Mouse (Mus musculus) gastrocnemius, postnatal 14 days (tissue): Measurements from ENCODE around the gene Esf1. TPM values are rescaled to one million over a fixed set of nuclear protein-coding genes. Genes with fewer than 3 reads are reported as not detected.
"Not testable (repeated sequence)": the region's sequence is repeated elsewhere in the genome, so short reads cannot be mapped to it uniquely, and the experiment has no call there.

Source experiments
- DNase-seq: peaks from one replicate; pipeline ENCODE4 v3.0.0; 2021; ENCODE audit warnings: mixed read lengths
- intact Hi-C: fragments of 180-260 bp; cut with DNase I; formaldehyde crosslinking; loops from one replicate; pipeline ENCODE4 v1.15.1; 2025; ENCODE audit warnings: low total_unique reads
- long read RNA-seq, 2 experiments: library from polyadenylated mRNA; stranded (forward); transcript quantifications; one replicate each; pipeline ENCODE4 v2.0.0; 2021
- total RNA-seq, 2 experiments: library from RNA; stranded (reverse); gene quantifications; 2 replicates each; pipeline ENCODE4 v1.2.3; 2021

The Esf1 gene
- total RNA-seq: 10 to 100 TPM; 11.7 to 12.9 TPM
- long read RNA-seq, experiment 1, transcript Esf1-201 (14 exons, 3,396 nt): major isoform, 10 of 13 reads
- long read RNA-seq, experiment 1, partial matches to known transcripts: 3 of 13 reads
- long read RNA-seq, experiment 1, other reads (novel, unspliced or antisense): 0 of 13 reads
- long read RNA-seq, experiment 2, transcript Esf1-201 (14 exons, 3,396 nt): major isoform, 9 of 11 reads
- long read RNA-seq, experiment 2, partial matches to known transcripts: 2 of 11 reads
- long read RNA-seq, experiment 2, other reads (novel, unspliced or antisense): 0 of 11 reads

DNA sequence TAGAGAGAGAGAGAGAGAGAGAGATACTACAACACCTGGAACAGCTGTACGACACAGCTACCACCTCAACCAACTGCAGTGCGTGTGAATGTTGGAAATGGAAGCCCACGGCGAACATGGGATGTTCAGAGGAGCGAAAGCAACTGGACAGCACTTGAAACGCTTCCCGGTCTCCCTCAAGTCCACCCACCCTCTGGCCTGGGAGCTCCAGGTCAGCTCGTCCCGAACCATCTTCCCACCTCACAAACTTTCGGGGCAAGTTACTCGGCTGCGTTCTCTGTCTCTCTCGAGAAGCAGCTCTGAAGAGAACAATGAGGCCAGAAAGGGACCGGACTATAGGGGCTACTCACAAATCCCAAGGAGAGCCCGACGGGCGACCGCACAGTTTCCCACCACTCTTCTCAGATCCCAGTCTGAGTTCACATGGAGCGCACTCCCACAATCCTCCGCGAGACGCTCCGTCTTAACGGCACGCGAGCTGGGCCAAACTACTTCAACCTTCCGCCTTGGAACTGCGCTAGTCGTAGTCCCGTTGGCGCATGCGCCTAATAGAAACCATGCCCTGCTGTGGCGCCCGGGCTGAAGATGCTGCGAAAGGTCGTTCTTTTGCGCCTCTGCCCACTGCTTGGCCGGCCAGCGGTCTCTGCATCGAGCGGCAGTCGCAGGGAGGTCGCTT lies at the start of gene Esf1, which contains the start of gene Ndufaf5:
Gene Esf1, minus strand, starts transcription at position 438 of the 676 bp plus-strand sequence.
Gene Ndufaf5, plus strand, starts transcription at position 523 of the 676 bp plus-strand sequence.
- peak; percentile 95 for DNase-seq
- intact Hi-C loops: no loop called here

DNA sequence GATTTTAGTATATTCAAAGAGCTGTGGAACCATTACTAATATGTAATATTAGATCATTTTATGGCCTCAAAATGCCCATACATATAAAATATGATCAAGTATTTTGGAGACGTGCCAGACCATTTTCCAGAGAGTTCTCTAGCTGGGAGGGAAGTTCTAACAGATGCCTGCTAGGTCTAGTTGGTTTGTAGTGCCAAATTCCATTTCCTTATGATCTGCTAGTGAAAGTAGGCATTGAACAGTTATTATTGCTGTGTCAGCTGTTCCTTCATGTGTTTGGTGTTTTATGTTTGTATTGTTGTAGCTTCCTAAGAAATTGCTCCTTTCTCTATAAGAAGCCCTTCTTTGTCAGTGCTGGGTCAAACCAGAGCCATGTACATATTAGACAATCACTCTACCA lies 45.6 kb upstream of the Esf1 start:
- intact Hi-C loops: no loop called here
- DNase-seq: no peak

DNA sequence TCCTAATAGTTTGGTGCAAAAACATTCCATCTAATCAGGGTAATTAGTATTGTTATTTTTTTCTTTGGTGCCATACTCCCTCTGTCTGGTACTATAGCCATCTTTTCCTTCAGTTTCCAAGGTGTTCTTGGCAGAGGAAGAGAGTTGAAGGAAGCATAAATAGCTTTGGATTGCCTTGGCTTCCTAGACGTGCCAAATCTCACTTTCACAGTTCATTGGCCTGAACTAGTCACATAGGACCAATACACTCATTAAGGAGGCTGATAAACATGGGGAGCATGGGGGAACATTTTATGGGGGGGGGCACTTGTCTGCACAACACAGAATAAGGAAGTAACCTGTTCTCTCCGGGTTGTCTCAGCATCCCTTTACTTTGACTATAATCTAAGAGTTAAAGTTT lies 45.1 kb upstream of the Esf1 start:
- no peak for DNase-seq

DNA sequence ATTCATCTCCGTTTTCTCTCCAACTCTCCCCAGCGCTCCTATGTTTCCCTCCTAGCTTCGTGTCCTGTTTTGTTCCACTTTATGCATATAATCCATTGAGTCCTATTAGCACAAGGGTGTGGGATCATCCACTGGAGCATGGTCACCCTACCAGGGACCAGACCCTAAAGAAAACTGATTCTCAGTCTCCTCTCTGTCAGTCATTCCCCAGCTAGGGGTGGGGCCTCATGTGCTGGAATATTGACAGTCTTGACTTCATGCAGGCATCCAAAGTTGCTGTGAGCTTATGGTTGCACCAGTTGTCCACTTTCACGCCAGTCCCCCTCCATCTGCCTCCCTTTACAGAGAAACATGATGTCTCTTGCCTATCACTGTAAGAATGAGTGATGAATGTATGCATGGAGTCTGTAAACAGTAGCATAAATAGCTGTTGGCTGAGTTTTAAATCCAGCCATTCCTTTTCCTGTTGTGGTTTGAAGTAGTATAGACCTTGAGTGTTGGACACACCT lies 44.2 kb upstream of the Esf1 start:
- no peak for DNase-seq
- intact Hi-C loops: no loop called here

More for the DNA sequence above, 45.1 kb upstream of the Esf1 start:
- intact Hi-C loops: no loop called here

DNA sequence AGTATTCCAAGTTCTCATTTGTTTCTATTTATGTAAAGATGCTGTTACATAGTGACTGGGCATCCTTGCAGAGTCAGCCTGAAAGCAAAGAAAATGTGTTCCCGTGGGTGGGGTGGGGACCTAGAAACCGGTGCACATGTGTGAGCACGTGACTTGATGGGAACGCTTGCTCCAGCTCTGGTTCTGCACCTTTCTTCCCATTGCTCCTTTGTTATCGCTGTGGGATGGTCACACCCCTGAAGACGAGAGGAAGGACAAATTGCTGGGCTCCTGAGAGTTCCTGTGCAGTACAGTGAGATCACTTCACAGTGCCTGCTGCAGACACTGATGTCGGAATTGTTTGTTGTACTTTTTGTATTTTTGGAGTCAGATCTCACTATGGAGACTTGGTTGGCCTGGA lies 33.4 kb upstream of the Esf1 start:
- intact Hi-C loops: no loop called here
- no peak for DNase-seq

DNA sequence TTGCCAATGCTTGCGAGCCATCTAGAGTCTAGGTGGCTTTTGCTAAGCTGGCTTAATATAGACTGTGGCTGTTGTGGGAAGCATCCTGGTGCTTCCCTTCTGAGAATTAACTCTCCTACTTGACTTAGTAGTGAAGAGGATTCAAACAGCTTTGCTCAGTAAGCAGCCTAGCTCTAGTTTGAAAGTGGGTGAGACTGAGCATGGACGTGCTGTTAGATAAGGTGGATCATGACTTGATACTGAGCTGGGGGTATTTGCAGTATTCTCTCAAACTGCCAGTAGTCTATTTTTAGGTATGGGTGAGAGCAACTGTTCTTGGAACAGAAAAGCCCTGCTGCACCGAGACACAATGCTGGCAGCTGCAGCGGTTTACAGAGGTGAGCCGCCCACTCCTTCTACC lies 32.2 kb upstream of the Esf1 start:
- DNase-seq: no peak
- intact Hi-C loops: no loop called here

DNA sequence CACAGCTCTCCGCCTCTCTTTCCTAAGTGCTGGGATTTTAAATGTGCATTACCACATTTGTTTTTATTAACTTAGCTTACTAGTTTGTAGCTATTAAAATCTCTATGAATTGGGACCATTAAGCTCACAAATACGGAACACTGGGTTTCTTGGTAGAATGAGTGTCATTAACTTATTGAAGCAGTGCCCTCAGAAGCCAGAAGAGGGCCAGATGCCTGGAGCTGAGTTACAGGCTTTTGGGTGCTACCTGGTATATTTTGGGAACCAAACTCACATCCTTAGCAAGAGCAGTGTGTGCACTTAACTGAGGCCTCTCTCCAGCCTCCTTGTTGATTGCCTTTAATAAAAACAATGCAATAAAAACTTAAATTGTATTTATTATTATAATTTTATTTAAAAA lies 30.3 kb upstream of the Esf1 start:
- intact Hi-C loops: no loop called here
- no peak for DNase-seq

DNA sequence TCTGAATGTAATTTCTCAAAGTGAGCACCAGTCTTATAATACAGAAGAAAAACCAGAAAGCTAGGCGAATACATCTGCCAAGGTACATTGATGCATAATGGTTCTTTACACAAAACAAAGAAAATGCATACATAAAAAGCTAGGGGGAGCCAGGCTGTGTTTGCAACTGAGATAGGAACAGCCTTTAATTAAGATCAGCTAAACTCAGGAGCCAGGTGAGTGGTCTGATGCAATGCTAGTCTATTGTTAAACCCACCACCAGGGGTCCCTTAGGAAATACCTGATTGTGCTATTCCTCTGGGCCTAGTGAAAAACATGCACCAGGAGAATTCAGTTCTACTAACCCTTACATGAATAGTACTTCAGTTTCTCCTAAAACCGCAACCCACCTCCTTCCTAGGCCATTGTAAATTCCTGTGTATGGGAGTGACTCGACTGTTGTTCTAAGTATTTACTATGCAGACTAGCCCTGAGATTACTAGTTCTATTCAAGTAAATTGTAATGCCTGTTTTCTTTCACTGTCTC lies 15.4 kb upstream of the Esf1 start:
- DNase-seq, intact Hi-C loops: not testable (repeated sequence)

DNA sequence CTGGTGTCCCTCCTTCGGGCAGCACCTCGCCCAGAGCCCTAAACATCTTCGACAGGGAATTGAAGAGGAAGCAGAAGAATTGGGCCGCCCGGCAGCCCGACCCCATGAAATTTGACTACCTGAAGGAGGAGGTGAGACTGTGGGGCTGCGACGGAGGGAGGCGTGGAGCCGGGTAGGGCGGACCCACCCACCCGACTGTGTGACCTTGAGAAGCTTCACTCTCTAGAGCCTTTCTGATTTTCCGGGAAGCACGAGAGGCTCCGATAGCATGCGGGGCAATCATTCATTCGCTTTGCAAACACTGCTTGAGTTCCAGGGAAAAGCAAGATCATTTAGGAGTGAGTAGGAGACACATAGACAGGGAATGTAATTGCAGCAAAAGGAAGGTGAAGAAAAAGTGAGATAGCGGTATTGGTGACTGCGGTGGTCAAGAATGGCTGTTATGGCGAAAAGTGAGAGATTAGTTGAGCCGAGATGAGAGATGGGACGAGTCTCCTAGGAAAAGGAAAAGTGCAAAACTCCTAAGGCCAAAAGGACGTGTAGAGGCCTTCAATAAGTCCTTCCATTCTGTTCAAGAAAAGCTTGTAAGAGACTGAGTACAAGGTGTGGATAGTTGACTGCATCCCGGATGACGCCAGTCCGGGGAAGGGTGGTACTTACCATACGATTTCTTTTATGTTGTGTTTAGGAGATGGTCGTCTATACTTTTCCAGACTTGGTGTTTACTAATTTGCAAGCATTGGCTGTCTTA lies 614 bp upstream of the Esf1 start:
- intact Hi-C loops: no loop called here

DNA sequence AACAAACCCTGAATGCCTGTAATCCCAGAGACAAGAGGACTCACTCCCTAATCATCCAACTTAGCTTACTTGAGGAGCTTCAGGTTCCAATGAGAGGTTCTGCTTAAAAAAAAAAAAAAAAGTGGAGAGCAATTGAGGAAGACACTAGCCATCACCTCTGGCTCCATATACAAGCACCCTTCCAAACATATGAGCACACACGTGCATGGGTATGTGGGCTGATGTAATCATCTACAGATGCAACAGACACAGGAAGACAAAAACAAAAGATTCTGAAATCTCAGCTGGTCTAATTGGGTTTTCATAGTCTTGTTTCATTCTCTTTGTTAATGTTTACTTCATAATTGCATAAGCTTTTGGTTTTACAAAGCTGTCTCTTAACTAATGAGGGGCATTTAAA lies 1.3 kb downstream of the Esf1 start:
- intact Hi-C loops: no loop called here

More for the DNA sequence above, 614 bp upstream of the Esf1 start:
- no peak for DNase-seq

DNA sequence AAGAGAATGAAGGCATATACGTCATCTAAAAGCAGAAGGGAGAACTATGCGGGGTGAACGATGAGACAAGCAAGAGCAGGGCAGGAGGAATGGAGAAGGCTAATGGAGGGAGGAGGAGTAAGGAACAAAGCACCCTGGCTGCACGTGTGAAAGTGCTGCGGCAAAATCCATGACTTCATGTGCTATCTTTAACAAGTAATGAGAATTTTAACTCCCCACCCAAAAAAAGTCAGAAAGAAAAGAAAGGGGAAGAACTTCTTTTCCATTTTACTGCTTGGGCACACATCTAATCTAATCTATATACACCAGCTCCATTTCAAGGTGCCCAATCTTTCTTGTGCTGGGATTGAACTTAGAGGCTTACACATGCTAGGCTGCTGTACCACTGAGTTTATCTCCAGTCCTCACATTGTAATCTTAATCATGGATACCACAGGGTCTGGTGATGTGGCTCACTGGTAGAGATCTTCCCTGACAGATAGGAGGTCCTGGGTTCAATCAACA lies 7.0 kb downstream of the Esf1 start:
- no peak for DNase-seq
- intact Hi-C loops: no loop called here

More for the DNA sequence above, 1.3 kb downstream of the Esf1 start:
- DNase-seq: no peak

DNA sequence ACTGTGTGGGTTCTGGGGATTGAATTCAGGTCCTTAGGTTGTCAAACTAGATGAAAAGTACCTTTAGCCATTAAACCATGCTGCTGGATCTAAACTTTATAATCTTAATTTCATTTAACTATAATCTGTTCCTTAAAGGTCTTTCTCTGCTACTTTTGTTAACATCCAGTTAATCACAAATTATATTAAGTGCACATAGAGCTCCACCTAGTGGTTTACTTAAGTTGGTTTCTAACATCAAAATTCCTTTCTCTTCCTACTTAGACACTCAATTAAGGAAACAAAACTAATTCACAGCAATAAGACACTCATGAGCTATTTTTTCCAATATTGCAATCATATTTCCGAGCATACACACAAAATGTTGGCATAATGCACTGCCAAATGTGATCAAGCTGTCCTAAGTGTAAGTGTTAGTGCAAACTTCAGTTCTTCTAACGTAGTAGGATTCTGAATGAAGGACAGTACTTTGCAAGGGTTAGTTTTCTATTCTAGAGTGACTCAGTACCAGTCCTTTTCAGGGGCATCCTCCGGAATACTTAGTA lies 11.1 kb downstream of the Esf1 start:
- DNase-seq: no peak
- intact Hi-C loops: no loop called here

DNA sequence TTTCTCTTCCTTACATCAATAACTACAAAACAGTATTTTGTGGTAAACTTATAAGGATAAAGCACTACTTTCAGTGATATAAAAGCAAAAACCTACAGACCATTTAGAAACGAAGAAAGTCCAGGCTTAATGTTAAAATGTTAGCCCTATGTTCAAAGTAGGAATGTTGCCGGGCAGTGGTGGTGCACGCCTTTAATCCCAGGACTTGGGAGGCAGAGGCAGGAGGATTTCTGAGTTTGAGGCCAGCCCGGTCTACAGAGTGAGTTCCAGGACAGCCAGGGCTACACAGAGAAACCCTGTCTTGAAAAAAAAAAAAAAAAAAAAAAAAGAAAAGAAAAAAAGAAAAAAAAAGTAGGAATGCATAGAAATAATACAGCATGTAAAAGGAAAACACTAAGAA lies 18.6 kb downstream of the Esf1 start, which contains the start of gene Gm17374:
Gene Gm17374, plus strand, starts transcription at position 301 of the 400 bp plus-strand sequence.
- intact Hi-C loops, DNase-seq: not testable (repeated sequence)

DNA sequence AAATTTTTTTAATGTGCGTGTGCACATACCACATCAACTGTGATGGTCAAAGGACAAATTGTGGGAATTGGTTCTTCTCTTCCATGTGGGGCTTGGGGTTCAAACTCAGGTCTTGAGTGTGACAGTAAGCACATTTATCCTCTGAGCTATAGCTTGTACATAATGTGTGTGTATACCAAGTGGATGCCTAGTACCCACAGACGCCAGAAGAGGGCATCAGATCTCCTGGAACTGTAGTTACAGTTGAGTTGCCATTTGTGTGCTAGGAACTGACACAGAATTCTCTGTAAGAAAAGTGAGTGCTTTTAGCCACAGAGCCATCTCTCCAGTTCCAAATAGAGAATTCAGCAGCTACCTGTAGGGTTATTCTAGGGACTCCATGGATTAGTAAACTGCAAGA lies 44.8 kb downstream of the Esf1 start:
- DNase-seq: no peak
- intact Hi-C loops: no loop called here

DNA sequence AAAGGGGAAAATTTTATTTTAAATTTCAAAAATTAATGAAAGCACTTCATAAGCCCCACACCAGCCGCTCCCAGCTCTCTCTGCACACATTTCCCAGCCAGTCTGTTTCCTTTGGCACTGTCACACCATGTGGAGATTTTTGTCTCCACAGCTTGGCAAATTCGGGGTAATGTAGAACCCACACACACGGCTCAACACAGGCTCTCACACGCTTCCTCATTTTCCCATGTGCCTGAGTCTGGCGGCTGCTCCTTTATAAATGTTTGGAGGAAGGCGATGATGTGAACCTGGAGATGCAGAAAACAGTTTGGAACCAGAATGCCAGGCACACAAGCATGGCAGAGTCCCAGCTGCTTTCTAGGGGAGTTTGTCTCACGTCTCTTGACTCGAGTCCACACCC lies 56.5 kb downstream of the Esf1 start:
- peak; percentile 14 for DNase-seq
- intact Hi-C loops: no loop called here

DNA sequence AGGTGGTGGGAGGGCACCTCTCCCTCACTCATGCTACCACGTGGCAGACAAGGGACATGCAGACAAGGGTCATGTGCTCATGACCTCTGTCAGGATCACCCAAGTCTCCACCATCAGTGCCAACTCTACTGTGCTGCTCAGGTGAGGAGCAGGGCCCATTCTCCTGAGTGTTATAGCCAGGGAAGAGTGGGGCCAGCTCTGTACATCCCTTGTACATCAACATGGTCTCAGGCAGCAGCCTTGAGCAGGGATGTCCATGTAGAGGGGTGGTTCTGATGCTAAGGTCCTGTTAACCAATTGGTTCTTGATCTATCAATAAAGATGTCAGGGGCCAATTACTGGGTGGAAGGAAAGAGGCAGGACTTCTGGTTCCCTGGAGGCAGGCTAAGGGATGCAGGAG lies 61.4 kb downstream of the Esf1 start:
- intact Hi-C loops: no loop called here
- DNase-seq: no peak

DNA sequence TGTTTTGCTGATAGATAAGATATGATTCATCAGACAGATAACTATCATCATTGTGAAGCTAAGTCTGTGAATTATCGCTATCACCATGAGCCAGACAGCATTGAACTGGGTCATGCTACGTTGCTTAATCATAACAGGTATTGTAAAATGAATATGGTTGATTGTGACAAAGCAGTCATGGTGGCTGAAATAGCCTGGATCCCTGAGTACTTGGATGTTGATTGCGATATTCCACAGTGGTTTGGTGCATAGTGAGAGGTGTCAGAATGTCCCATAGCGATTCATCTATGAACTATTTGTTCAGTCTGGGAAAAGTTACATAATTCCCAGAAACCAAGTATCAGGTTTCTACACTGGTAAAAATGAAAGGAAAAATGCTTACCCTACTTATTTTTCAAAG lies 62.7 kb downstream of the Esf1 start:
- no peak for DNase-seq
- intact Hi-C loops: no loop called here

DNA sequence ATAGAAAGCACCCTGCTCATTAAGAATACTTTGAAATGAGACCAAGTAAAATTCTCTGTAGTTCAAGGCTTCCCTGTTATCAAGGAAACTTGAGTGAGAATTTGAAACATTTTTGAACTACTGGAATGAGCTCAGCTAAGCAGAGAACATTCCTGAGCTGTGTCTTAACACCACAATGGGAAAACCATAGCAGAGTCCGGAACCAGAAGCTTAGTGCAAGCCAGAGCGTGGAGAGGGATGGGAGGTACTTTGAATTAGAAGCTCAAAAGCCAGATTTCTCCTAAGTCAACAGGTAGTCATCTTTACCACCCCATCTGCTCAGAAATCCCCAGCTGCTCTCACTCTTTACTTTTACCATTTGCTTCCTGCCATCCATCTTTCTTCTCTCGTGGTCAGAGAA lies 65.4 kb downstream of the Esf1 start:
- no peak for DNase-seq
- intact Hi-C loops: no loop called here
